Mouse (Mus musculus): ENCODE results near the gene Pop7.

- TF ChIP-seq CTCF (IDR thresholded peaks at IDR 0.05), result no peak
- TF ChIP-seq EP300 (IDR thresholded peaks at IDR 0.05), result no peak
Measured at GRCm38 (mm10) chr5:137540991-137541390, 38.7 kb upstream of the Pop7 start.
